Mouse (Mus musculus): Measurements from ENCODE around the gene 1700030K09Rik. TPM values are rescaled to one million over a fixed set of nuclear protein-coding genes. Genes with fewer than 3 reads are reported as not detected.
A peak's percentile ranks its signal among the peaks of the same experiment; 100 is the strongest.

Gene 1700030K09Rik
- polyA plus RNA-seq, 1 experiment from 2014 or later: 10.4 TPM

DNA sequence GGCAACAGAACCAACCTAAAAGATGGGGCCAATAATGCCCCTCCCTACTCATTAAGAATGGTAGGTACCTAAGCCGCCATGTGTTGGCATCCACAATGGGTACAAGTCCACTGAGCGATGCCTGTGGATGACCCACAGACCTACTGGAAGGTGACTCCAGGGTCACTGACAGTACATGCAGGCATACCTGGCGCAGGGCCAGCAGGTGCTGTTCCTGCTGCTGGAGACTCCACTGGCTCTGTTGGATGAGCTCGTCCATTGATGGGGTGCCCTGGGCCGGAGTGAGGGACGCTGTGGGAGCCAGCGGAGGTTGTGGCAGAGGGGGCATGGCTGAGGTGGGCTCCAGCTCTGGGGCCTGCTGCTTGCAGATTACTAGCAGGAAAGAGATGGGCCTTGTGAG lies 27.0 kb downstream of the 1700030K09Rik start:
- TF ChIP-seq CTCF (IDR thresholded peaks at IDR 0.05; ENCODE audit: low read depth): no peak
- WGBS: 92% methylated on average over 7 of the region's 7 CpGs
- H3K27ac ChIP-seq: no peak overlapping the region
- H3K27me3 ChIP-seq (ENCODE audit: insufficient read depth, low read length): no peaks in the 10 kb centered on the region
- H3K4me2 ChIP-seq (ENCODE audit: low read length): no peak overlapping the region
- no peak for ATAC-seq (replicated peaks; ENCODE audit: low FRiP score, low read depth)
- 0 out of 2 replicates have a peak, but pooled peaks cover 3% of the 10 kb centered on the region for H3K4me1 ChIP-seq (replicated peaks; ENCODE audit: insufficient read depth, low read length)
- no peak for DNase-seq (ENCODE audit: low spot score)
- peaks cover 63% of the 10 kb centered on the region for H3K36me3 ChIP-seq (ENCODE audit: insufficient read depth, low read length)
- no peak overlapping the region for H3K4me3 ChIP-seq (replicated peaks; ENCODE audit: low read depth, low read length)
- no peak overlapping the region for H3K9ac ChIP-seq (ENCODE audit: low read depth, low read length)
- no peaks in the 10 kb centered on the region for H3K9me3 ChIP-seq (replicated peaks; ENCODE audit: low read length)

DNA sequence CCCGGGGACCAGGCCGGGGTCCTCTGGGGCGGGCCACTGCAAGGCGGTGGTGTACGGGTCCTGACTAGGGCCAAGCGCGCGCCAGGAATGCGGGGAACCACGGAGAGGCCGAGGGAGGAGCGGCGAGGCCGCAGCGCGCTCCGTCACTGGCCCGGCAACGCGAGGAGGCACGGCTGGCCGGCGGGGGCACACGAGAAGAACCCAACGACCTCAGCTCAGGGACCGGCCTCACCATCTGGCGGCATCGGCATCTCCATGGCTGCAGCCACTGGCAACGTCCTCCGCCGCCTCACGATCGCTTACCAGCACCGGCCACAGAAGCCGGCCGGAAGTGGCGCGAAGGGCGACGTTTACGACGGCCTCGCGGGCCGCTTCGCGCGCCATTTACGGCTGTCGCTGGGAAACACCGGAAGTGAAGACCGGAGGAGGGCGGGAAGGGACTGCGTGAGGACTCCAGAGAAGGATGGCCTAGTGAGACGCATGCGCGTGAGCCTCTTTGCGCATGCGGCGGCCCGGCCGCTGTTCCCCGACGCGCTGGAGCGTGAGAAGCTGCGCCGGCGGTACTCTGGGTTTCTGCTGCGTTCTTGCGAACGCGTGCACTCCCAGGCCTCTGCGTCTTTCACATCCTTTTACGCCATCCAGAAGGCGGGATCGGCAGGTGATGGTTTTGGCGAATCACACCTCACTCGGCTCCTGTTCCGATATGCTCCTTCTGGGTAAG lies 31.3 kb downstream of the 1700030K09Rik start, which contains the start of gene Cherp:
TSS of gene Cherp (minus strand) at position 401 of the 721 bp plus-strand sequence.
- Histone ChIP-seq H3K9ac (ENCODE audit: low read depth, low read length) (peak within 1 kb of the TSS; percentile 79), H3K4me2 (ENCODE audit: low read length) (peak within 1 kb of the TSS; percentile 92), H3K4me3 (replicated peaks; ENCODE audit: low read depth, low read length) (peak within 1 kb of the TSS; percentile 84), H3K27me3 (ENCODE audit: insufficient read depth, low read length) (no peaks in the 10 kb centered on the region), H3K27ac (peak within 1 kb of the TSS; percentile 90), H3K9me3 (replicated peaks; ENCODE audit: low read length) (no peaks in the 10 kb centered on the region), H3K36me3 (ENCODE audit: insufficient read depth, low read length) (peaks cover 20% of the 10 kb centered on the region), H3K4me1 (replicated peaks; ENCODE audit: insufficient read depth, low read length) (peaks cover 7% of the 10 kb centered on the region; the same call in 1 of the 2 replicates)
- under 1% methylated on average over 80 of the region's 80 CpGs for WGBS
- DNase-seq (ENCODE audit: low spot score) (peak; percentile 99), ATAC-seq (replicated peaks; ENCODE audit: low FRiP score, low read depth) (peak; percentile 96)
- no peak for TF ChIP-seq CTCF (IDR thresholded peaks at IDR 0.05; ENCODE audit: low read depth)

DNA sequence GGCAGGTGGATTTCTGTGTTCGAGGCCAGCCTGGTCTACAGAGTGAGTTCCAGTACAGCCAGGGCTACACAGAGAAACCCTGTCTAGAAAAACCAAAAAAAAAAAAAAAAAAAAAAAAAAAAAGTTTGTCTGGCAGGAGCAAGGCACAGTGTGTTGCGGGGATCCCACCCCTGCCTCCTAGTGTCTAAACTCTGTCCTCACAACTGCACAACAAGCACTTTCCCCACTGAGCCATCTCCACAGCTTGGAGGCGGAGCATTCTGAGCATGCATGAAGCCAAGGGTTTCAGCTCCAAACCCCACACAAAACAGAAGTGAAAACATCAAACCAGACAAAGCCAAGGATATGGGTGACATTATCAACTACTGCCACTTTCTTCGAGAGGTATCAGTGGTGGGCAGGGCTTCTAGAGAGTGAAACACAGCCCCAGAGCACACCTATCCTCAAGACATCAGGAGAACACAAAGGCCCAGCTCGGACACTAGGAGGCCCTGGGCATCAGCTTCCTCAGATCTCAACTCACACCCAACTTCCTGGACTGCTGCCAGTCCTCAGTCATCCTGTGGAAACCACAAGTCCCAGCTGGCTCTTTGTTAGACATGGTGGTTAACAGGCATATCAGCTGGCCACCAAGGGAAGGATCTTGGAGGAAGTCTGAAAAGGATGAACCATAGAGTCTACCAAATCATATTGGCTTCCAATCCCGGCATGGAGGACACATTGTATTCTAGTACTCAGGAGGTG lies 41.9 kb downstream of the 1700030K09Rik start:
- DNase-seq (ENCODE audit: low spot score): peak; percentile 23
- 83% methylated on average over 6 of the region's 6 CpGs for WGBS
- TF ChIP-seq CTCF (IDR thresholded peaks at IDR 0.05; ENCODE audit: low read depth): peak; percentile 29; the same call in 1 of the 2 replicates

GRCm38 (mm10) chr8:72487014-72487413 lies 43.3 kb downstream of the 1700030K09Rik start:
- no peak for ATAC-seq (replicated peaks; ENCODE audit: low FRiP score, low read depth)
- TF ChIP-seq CTCF (IDR thresholded peaks at IDR 0.05; ENCODE audit: low read depth): no peak
- Histone ChIP-seq H3K27ac (no peak overlapping the region), H3K4me1 (replicated peaks; ENCODE audit: insufficient read depth, low read length) (no peaks in the 10 kb centered on the region; the same call in 1 of the 2 replicates), H3K4me3 (replicated peaks; ENCODE audit: low read depth, low read length) (no peak overlapping the region), H3K9ac (ENCODE audit: low read depth, low read length) (no peak overlapping the region), H3K4me2 (ENCODE audit: low read length) (no peak overlapping the region), H3K27me3 (ENCODE audit: insufficient read depth, low read length) (no peaks in the 10 kb centered on the region), H3K36me3 (ENCODE audit: insufficient read depth, low read length) (peaks cover 29% of the 10 kb centered on the region), H3K9me3 (replicated peaks; ENCODE audit: low read length) (no peaks in the 10 kb centered on the region)
- DNase-seq (ENCODE audit: low spot score): no peak

More for the DNA sequence above, 41.9 kb downstream of the 1700030K09Rik start:
- no peak for ATAC-seq (replicated peaks; ENCODE audit: low FRiP score, low read depth)
- no peaks in the 10 kb centered on the region for H3K4me1 ChIP-seq (replicated peaks; ENCODE audit: insufficient read depth, low read length)
- H3K36me3 ChIP-seq (ENCODE audit: insufficient read depth, low read length): peaks cover 29% of the 10 kb centered on the region
- H3K27me3 ChIP-seq (ENCODE audit: insufficient read depth, low read length): no peaks in the 10 kb centered on the region
- H3K4me2 ChIP-seq (ENCODE audit: low read length): no peak overlapping the region
- no peak overlapping the region for H3K4me3 ChIP-seq (replicated peaks; ENCODE audit: low read depth, low read length)
- no peaks in the 10 kb centered on the region for H3K9me3 ChIP-seq (replicated peaks; ENCODE audit: low read length)
- H3K9ac ChIP-seq (ENCODE audit: low read depth, low read length): no peak overlapping the region
- no peak overlapping the region for H3K27ac ChIP-seq

DNA sequence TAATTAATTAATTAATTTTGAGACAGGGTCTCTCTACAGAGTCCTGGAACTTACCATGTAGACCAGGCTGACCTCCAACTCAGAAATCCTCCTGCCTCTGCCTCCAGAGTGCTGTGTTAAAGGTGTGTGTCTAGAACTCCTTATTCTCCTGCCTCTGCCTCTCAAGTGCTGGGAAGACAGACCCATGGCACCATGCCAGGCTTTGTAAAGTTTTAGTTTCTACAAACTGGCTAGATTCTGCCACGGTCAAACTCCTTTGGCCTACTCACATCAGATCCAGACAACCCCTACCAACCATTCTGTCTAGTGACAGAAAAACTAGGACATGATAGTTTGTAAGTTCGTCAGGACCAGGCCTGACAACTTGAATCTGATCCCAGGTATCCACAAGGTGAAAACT lies 47.3 kb downstream of the 1700030K09Rik start:
- DNase-seq (ENCODE audit: low spot score): no peak
- peaks cover 3% of the 10 kb centered on the region; the same call in 1 of the 2 replicates for H3K4me1 ChIP-seq (replicated peaks; ENCODE audit: insufficient read depth, low read length)
- no peak overlapping the region for H3K27ac ChIP-seq
- WGBS: 73% methylated on average over 2 of the region's 2 CpGs
- ATAC-seq (replicated peaks; ENCODE audit: low FRiP score, low read depth): no peak
- no peaks in the 10 kb centered on the region for H3K9me3 ChIP-seq (replicated peaks; ENCODE audit: low read length)
- H3K4me3 ChIP-seq (replicated peaks; ENCODE audit: low read depth, low read length): no peak overlapping the region
- peaks cover 20% of the 10 kb centered on the region; the same call in 1 of the 2 replicates for H3K36me3 ChIP-seq (ENCODE audit: insufficient read depth, low read length)
- TF ChIP-seq CTCF (IDR thresholded peaks at IDR 0.05; ENCODE audit: low read depth): no peak
- H3K27me3 ChIP-seq (ENCODE audit: insufficient read depth, low read length): no peaks in the 10 kb centered on the region
- H3K4me2 ChIP-seq (ENCODE audit: low read length): peak overlapping the region; percentile 89
- peak overlapping the region; percentile 82; the same call in 1 of the 2 replicates for H3K9ac ChIP-seq (ENCODE audit: low read depth, low read length)
